Mouse (Mus musculus) stomach, embryonic 16.5 days (tissue): ENCODE data around the gene Cyth4. TPM values are rescaled to one million over a fixed set of nuclear protein-coding genes. Genes with fewer than 3 reads are reported as not detected.
A peak's percentile ranks its signal among the peaks of the same experiment; 100 is the strongest.

ENCODE experiments used
- ATAC-seq: fragments of 200-750 bp; cut with Nextera tagmentation; 2 replicates; pipeline ENCODE4 v1.8.0; 2017; ENCODE audit warnings: moderate number of reproducible peaks, moderate TSS enrichment; ENCODE audit not compliant: insufficient read depth, low FRiP score
- H3K27ac ChIP-seq: fragments of 300-500 bp; sonication (generic); 2 replicates; pipeline ENCODE4 v1.5.1; 2014; ENCODE audit warnings: low read length
- H3K27me3 ChIP-seq: fragments of 300-500 bp; sonication (generic); 2 replicates; pipeline ENCODE4 v1.6.1; 2014; ENCODE audit warnings: low read length, control low read depth, mixed read lengths; ENCODE audit not compliant: control insufficient read depth, insufficient read depth
- H3K36me3 ChIP-seq: fragments of 300-500 bp; sonication (generic); 2 replicates; pipeline ENCODE4 v1.6.1; 2014; ENCODE audit warnings: low read length; ENCODE audit not compliant: control insufficient read depth, insufficient read depth
- H3K4me1 ChIP-seq: fragments of 300-500 bp; sonication (generic); 2 replicates; pipeline ENCODE4 v1.6.1; 2014; ENCODE audit warnings: low read length, control low read depth, mixed read lengths; ENCODE audit not compliant: control insufficient read depth, insufficient read depth
- H3K4me2 ChIP-seq: fragments of 300-500 bp; sonication (generic); 2 replicates; pipeline ENCODE4 v1.6.1; 2014; ENCODE audit warnings: low read depth, low read length, mixed read lengths
- H3K4me3 ChIP-seq: fragments of 300-500 bp; sonication (generic); replicated peaks from 2 replicates; pipeline ENCODE4 v1.5.1; 2014; ENCODE audit warnings: mild to moderate bottlenecking, low read length
- H3K9ac ChIP-seq: fragments of 300-500 bp; sonication (generic); 2 replicates; pipeline ENCODE4 v1.6.1; 2014; ENCODE audit warnings: low read length
- H3K9me3 ChIP-seq: fragments of 300-500 bp; sonication (generic); replicated peaks from 2 replicates; pipeline ENCODE4 v1.6.1; 2016; ENCODE audit warnings: low read length, control low read depth; ENCODE audit not compliant: control insufficient read depth
- WGBS: fragments of 180-500 bp; shearing (Covaris S2); extraction: QIAGEN DNeasy Blood & Tissue Kit; methylation state at CpG from one replicate; pipeline ENCODE4 v1.1.7; 2014; 5-methylcytosine and 5-hydroxymethylcytosine counted together
- polyA plus RNA-seq: library from polyadenylated mRNA; unstranded; fragments of >200 nt; fragmentation: Nextera tagmentation; extraction: Ambion mirVana; gene quantifications from 2 replicates; pipeline ENCODE4 v1.2.1, GENCODE M21; 2015

Cyth4 gene
- polyA plus RNA-seq, 1 experiment from 2014 or later, result 12.9 TPM

- Histone ChIP-seq H3K36me3 (no peaks in the 10 kb centered on the region), H3K4me3 (no peak overlapping the region), H3K27ac (no peak overlapping the region), H3K27me3 (no peaks in the 10 kb centered on the region), H3K4me1 (peaks cover 10% of the 10 kb centered on the region), H3K4me2 (no peak overlapping the region), H3K9ac (no peak overlapping the region), H3K9me3 (no peaks in the 10 kb centered on the region)
- no peak for ATAC-seq
- 14% methylated on average over 5 of the region's 5 CpGs for WGBS
Observed at GRCm38 (mm10) chr15:78623426-78623825, 26.6 kb downstream of the Cyth4 start.

- H3K4me2 ChIP-seq, result no peak overlapping the region
- WGBS, result 28% methylated on average over 13 of the region's 13 CpGs
- 0 out of 2 replicates have a peak overlapping the region, but pooled peaks have one; percentile 14 for H3K9ac ChIP-seq
- no peaks in the 10 kb centered on the region for H3K9me3 ChIP-seq
- H3K27ac ChIP-seq, result peak overlapping the region; percentile 61
- ATAC-seq, result peak; percentile 85
- no peak overlapping the region for H3K4me3 ChIP-seq
- peaks cover 10% of the 10 kb centered on the region for H3K4me1 ChIP-seq
- no peaks in the 10 kb centered on the region for H3K27me3 ChIP-seq
- no peaks in the 10 kb centered on the region for H3K36me3 ChIP-seq
Observed at GRCm38 (mm10) chr15:78624431-78624950, 27.6 kb downstream of the Cyth4 start.

GRCm38 (mm10) chr15:78624961-78625360 lies 28.1 kb downstream of the Cyth4 start:
- H3K36me3 ChIP-seq, result no peaks in the 10 kb centered on the region
- 67% methylated on average over 3 of the region's 3 CpGs for WGBS
- peak overlapping the region; percentile 61; the same call in 1 of the 2 replicates for H3K27ac ChIP-seq
- peak; percentile 5; the same call in 1 of the 2 replicates for ATAC-seq
- H3K9me3 ChIP-seq, result no peaks in the 10 kb centered on the region
- H3K4me2 ChIP-seq, result no peak overlapping the region
- H3K9ac ChIP-seq, result no peak overlapping the region
- no peaks in the 10 kb centered on the region for H3K27me3 ChIP-seq
- peaks cover 10% of the 10 kb centered on the region for H3K4me1 ChIP-seq
- H3K4me3 ChIP-seq, result no peak overlapping the region

- Histone ChIP-seq H3K27ac (no peak overlapping the region), H3K4me2 (no peak overlapping the region), H3K36me3 (no peaks in the 10 kb centered on the region), H3K9me3 (no peaks in the 10 kb centered on the region), H3K27me3 (no peaks in the 10 kb centered on the region), H3K9ac (no peak overlapping the region), H3K4me1 (peaks cover 10% of the 10 kb centered on the region), H3K4me3 (no peak overlapping the region)
- 83% methylated on average over 13 of the region's 13 CpGs for WGBS
- ATAC-seq, result no peak
Observed at GRCm38 (mm10) chr15:78626285-78626684, 29.4 kb downstream of the Cyth4 start.

- Histone ChIP-seq H3K27ac (no peak overlapping the region), H3K27me3 (no peaks in the 10 kb centered on the region), H3K9me3 (no peaks in the 10 kb centered on the region), H3K9ac (no peak overlapping the region), H3K4me3 (no peak overlapping the region), H3K4me2 (no peak overlapping the region), H3K36me3 (no peaks in the 10 kb centered on the region), H3K4me1 (0 out of 2 replicates have a peak, but pooled peaks cover 5% of the 10 kb centered on the region)
- no peak for ATAC-seq
- WGBS, result 60% methylated on average over 2 of the region's 2 CpGs
Observed at GRCm38 (mm10) chr15:78632387-78632786, 35.5 kb downstream of the Cyth4 start.

GRCm38 (mm10) chr15:78633413-78633812 lies 36.6 kb downstream of the Cyth4 start:
- 72% methylated on average over 5 of the region's 5 CpGs for WGBS
- ATAC-seq, result no peak
- no peak overlapping the region for H3K4me3 ChIP-seq
- H3K4me1 ChIP-seq, result 0 out of 2 replicates have a peak, but pooled peaks cover 5% of the 10 kb centered on the region
- H3K9me3 ChIP-seq, result no peaks in the 10 kb centered on the region
- no peak overlapping the region for H3K4me2 ChIP-seq
- H3K27ac ChIP-seq, result no peak overlapping the region
- H3K36me3 ChIP-seq, result no peaks in the 10 kb centered on the region
- H3K27me3 ChIP-seq, result peaks cover 3% of the 10 kb centered on the region
- H3K9ac ChIP-seq, result no peak overlapping the region

GRCm38 (mm10) chr15:78634095-78634737 lies 37.4 kb downstream of the Cyth4 start:
- Histone ChIP-seq H3K36me3 (no peaks in the 10 kb centered on the region), H3K4me3 (no peak overlapping the region), H3K27me3 (peaks cover 3% of the 10 kb centered on the region), H3K4me1 (0 out of 2 replicates have a peak, but pooled peaks cover 5% of the 10 kb centered on the region), H3K9me3 (no peaks in the 10 kb centered on the region), H3K4me2 (no peak overlapping the region), H3K27ac (no peak overlapping the region), H3K9ac (no peak overlapping the region; the same call in 1 of the 2 replicates)
- ATAC-seq, result peak; percentile 39; the same call in 1 of the 2 replicates
- 33% methylated on average over 10 of the region's 10 CpGs for WGBS

- 0 out of 2 replicates have a peak, but pooled peaks cover 5% of the 10 kb centered on the region for H3K4me1 ChIP-seq
- H3K27ac ChIP-seq, result no peak overlapping the region
- 21% methylated on average over 7 of the region's 7 CpGs for WGBS
- H3K36me3 ChIP-seq, result no peaks in the 10 kb centered on the region
- H3K27me3 ChIP-seq, result peaks cover 3% of the 10 kb centered on the region
- no peak overlapping the region for H3K9ac ChIP-seq
- H3K9me3 ChIP-seq, result no peaks in the 10 kb centered on the region
- H3K4me3 ChIP-seq, result no peak overlapping the region
- no peak for ATAC-seq
- no peak overlapping the region for H3K4me2 ChIP-seq
Observed at GRCm38 (mm10) chr15:78635231-78635630, 38.4 kb downstream of the Cyth4 start.

GRCm38 (mm10) chr15:78643633-78644032 lies 46.8 kb downstream of the Cyth4 start:
- Histone ChIP-seq H3K4me1 (no peaks in the 10 kb centered on the region), H3K27ac (no peak overlapping the region), H3K9me3 (no peaks in the 10 kb centered on the region), H3K36me3 (no peaks in the 10 kb centered on the region), H3K4me3 (no peak overlapping the region), H3K27me3 (no peaks in the 10 kb centered on the region), H3K9ac (no peak overlapping the region), H3K4me2 (no peak overlapping the region)
- no peak for ATAC-seq
- whole genome bisulfite sequencing, result 21% methylated on average over 6 of the region's 6 CpGs
